Mouse (Mus musculus) gastrocnemius, adult 8-10 months (tissue): Measurements from ENCODE around the gene Hmga2. TPM values are rescaled to one million over a fixed set of nuclear protein-coding genes. Genes with fewer than 3 reads are reported as not detected.
"Not testable (repeated sequence)": the region's sequence is repeated elsewhere in the genome, so short reads cannot be mapped to it uniquely, and the experiment has no call there.

Source experiments
- DNase-seq, 2 experiments: peaks; one replicate each; pipeline ENCODE4 v3.0.0; 2022; ENCODE audit warnings: low spot score in 2 of 2
- microRNA-seq: library from miRNA; unstranded; fragments of <30 nt; microRNA quantifications from one replicate; pipeline ENCODE4 v1.2.0, GENCODE M21; 2022
- total RNA-seq, 4 experiments: library from RNA; stranded (reverse); gene quantifications; 2 replicates each; pipeline ENCODE4 v1.2.4; 2022

Hmga2 gene
- total RNA-seq, 4 experiments from 2014 or later, result 0.07 to 0.17 (median 0.08) TPM; not detected in 1

- DNase-seq, result no peak
Measured at GRCm38 (mm10) chr10:120345325-120345724, 130.9 kb downstream of the Hmga2 start.

- DNase-seq, result no peak
Measured at GRCm38 (mm10) chr10:120344558-120345318, 131.5 kb downstream of the Hmga2 start.

DNA sequence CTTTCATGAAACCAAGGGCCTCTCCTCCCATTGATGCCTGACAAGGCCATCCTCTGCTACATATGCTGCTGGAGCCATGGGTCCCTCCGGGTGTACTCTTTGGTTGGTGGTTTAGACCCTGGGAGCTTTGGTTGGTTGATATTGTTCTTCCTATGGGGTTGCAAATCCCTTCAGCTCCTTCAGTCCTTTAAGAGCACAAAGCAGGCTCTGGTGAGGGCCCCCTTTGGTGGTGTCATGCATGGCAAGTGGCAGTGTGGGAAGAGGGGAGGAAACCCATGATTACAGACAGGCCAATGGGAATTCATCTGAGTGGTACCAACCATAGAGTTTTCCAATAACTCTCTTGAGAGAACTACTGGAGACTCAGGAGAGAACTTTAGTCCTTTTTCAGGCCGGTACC lies 136.4 kb downstream of the Hmga2 start:
- DNase-seq, result not testable (repeated sequence)

GRCm38 (mm10) chr10:120339324-120339723 lies 136.9 kb downstream of the Hmga2 start:
- DNase-seq, result no peak

DNA sequence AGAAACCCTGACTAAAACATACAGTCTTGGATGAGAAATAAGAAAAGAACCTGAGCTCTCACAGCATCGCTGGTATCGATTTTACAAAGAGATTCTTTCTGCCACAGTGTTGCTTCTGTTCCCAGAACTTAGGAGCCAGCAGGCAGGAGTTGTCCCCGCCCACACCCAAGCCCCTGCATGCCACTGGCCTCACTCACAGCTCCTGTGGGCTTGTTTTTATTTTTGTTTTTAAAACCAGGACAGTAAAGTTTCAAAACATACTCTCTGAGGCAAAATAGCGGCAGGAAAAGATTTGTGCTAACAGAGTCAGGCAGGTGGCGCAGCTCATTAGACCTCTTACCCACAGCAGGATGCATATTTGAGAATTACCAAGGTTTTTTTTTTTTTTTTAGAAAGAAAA lies 137.4 kb downstream of the Hmga2 start:
- DNase-seq, result no peak

DNA sequence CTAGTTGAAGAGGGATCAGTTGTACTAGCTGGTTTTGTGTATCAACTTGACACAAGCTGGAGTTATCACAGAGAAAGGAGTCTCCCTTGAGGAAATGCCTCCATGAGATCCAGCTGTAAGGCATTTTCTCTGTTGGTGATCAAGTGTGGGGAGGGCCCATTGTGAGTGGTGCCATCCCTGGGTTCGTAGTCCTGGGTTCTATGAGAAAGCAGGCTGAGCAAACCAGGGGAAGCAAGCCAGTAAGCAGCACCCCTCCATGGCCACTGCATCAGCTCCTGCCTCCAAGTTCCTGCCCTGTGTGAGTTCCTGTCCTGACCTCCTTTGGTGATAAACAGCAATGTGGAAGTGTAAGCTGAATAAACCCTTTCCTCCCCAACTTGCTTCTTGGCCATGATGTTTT lies 137.8 kb downstream of the Hmga2 start:
- DNase-seq, result not testable (repeated sequence)

DNA sequence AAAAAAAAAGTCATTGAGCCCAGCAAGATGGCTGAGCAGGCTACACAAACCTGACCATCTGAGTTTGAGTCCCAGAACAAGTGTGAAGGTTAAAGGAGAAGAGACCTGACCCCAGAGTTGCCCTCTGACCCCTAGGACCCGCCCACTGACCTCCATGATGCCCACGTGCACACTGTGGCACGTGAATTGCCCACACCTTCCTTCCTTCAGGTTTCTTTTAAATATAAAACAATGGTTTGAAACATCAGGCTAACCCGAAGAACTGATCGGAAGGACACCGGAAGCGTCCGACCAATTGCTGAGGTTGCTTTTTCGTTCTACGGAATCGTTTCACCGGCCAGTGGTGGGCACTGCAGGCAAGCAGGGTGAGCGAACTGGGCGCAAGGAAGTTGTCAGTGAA lies 148.3 kb downstream of the Hmga2 start:
- no peak for DNase-seq

DNA sequence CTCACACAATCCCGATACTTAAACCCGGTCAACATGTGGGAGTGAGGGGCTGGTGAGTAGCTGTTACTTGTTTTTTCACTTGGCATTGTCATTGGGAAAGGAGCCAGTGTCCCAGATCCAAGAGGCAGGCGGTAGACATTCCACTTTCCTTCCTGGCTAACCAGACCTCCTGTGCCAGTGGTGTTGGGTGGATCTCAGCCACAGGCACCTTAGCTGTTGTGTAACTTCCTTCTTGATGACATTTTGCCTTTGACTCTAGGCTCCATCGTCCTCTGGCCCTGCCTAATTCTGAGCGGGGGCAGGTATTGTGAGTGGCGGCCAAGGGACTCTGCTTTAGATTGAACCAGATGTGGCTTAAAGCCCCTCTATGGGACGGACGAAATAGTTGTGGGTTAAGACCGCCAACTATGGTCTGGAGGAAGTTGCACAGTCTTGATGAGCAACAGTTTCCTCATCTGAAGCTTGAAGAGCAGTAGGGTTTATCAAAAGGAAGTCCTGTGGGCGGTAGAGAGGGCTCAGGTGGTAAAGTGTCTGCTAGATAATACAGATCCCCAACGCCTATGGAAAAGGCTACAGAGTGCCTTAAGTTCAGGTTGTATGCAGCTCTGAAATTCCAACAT lies 152.6 kb downstream of the Hmga2 start:
- no peak for DNase-seq

DNA sequence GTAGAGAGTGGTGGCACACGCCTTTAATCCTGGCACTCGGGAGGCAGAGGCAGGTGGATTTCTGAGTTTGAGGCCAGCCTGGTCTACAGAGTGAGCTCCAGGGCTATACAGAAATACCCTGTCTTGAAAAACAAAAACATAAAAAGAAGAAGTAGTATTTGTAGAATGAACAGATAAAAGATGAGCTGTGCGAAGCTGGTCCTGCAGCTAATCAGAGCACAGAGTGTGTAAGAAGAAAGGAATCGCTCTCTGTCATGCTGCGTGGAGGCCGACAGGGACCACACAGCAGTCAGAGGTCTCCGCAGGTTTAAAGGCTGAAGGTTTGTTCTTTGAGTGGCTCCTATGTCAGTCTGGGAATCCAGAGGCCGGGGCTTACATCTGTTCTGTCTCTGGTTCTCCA lies 153.5 kb downstream of the Hmga2 start:
- no peak for DNase-seq

GRCm38 (mm10) chr10:120319614-120320013 lies 156.7 kb downstream of the Hmga2 start:
- no peak for DNase-seq

Small RNA genes lying within 50 kb of the gene (microRNA-seq; reads per million reads assigned to microRNA genes)
- gene Mir763, result not detected

Other genes starting within 250 kb of the Hmga2 start
- gene Llph, start 249.4 kb downstream of the Hmga2 start, total RNA-seq, result 10 to 100 TPM in 3 of 4 experiments, 1 to 10 TPM in 1; 9.5 to 15.0 (median 12.4) TPM